Mouse (Mus musculus) bone marrow macrophage, adult 2 months (primary cell): ENCODE data around the gene Hacd1.

Experiments
- CTCF ChIP-seq: IDR thresholded peaks from 2 replicates; pipeline ENCODE4 v1.5.1; 2012; ENCODE audit warnings: low read depth, mild to moderate bottlenecking, low read length, moderate library complexity
- POLR2A ChIP-seq: IDR thresholded peaks from 2 replicates; pipeline ENCODE4 v1.6.1; 2012; ENCODE audit warnings: mild to moderate bottlenecking, low read depth, low read length, borderline replicate concordance

- TF ChIP-seq CTCF (no peak), POLR2A (no peak)
Observed at GRCm38 (mm10) chr2:13930724-13931123, 125.2 kb downstream of the Hacd1 start.
